Mouse (Mus musculus): Measurements from ENCODE around the gene Tmem150c.

GRCm38 (mm10) chr5:100067579-100067978, 92.0 kb downstream of the Tmem150c start:
- no peak for TF ChIP-seq EP300 (IDR thresholded peaks at IDR 0.05; ENCODE audit: insufficient read depth, low read depth, low read length)
- no peak for TF ChIP-seq CTCF (IDR thresholded peaks at IDR 0.05)

Data from heart, adult 2 months (tissue).